Mouse (Mus musculus) heart, postnatal 36 days (tissue): Measurements from ENCODE around the gene Zfp74. TPM values are rescaled to one million over a fixed set of nuclear protein-coding genes. Genes with fewer than 3 reads are reported as not detected.
A peak's percentile ranks its signal among the peaks of the same experiment; 100 is the strongest.

Source experiments
- DNase-seq, 2 experiments: peaks; one replicate each; pipeline ENCODE4 v3.0.0; 2021 to 2022
- intact Hi-C: fragments of 180-260 bp; cut with DNase I; formaldehyde crosslinking; loops from one replicate; pipeline ENCODE4 v1.15.1; 2025
- total RNA-seq, 2 experiments: library from RNA; stranded (reverse); gene quantifications; 2 replicates each; pipeline ENCODE4 v1.2.3; 2021

Zfp74 gene
- total RNA-seq, 2 experiments from 2014 or later = 5.9 TPM

DNA sequence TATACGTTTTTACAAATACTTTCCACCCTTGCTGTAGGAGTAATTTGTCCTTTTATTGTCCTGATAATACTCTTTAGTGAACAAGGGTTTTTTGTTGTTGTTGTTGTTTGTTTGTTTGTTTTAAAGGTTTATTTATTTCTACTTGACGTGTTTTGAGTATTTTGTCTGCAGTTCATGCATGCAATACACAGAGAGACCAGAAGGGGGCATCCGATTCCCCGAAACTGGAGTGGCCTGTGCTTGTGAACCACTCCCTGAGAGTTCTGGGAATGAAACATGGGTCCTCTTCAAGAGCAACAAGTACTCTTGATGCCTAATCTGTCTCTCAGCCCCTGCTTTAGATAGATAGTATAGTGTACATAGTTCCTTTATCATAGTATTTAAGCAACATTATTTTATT lies 842 bp upstream of the Zfp74 start:
- DNase-seq = peak; percentile 26 to 53
- intact Hi-C loops = loop anchor here (2.0 to 5.0 kb wide), 3 partner anchors 28 to 137 kb away; partner anchors contain the start of genes Zfp383, Zfp568 and Zfp790

DNA sequence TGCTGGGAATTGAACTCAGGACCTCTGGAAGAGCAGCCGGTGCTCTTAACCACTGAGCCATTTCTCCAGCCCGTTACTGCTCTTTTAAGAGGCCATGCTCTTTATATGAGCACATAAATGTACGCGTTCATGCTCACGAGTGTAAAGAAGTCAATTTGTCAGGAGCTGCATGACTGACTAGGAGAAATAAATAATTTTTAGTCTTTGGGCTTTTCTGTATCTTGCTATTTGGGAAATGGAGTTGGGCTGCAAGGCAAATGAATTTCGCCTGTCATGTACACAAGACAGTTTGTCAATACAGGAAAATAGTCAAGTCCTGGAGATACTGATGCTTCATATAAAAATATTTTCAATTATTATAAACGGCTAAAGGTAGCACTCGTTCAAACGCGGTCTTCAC lies 803 bp downstream of the Zfp74 start:
- intact Hi-C loops = loop anchor here (5.0 kb wide), 1 partner anchor 136 kb away; the partner anchor contains the start of gene Zfp790
- DNase-seq = no peak

DNA sequence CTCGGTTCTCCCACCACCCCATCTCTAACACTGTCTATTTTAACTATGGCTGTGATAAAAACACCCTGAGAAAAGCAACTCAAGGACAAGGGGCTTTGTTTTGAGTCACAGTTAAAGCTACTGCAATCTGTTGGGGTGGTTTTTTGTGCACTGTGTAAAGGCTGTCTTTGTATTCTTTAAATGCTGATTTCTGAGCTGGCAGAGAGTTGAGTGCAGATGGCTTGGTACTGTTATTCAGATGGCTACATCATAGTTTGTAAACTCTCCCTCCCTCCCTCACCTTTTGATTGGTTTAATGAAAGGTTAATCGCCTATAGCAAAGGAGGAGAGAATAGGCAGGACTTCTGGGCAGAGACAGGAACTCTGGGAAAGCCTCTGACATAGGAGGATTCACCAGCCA lies 9.7 kb downstream of the Zfp74 start:
- intact Hi-C loops = no loop called here

DNA sequence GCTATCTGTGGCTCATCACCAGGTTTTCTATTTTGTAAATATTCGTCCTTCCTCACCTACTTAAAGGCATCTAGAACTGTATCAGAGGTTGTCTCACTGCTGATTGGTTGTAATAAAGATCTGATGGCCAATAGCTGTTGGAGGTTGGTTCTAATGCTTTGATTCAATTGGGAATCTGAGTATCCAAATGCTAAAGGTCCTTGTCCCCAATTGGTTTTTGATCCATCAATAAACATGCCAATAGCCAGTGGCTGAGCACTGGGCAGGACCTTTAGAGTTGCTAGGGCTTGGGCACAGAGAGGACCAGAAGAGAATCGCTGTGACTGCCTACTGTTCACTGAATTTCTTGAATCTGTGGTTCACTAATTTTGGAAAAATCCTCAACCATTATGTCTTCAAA lies 10.2 kb downstream of the Zfp74 start:
- no peak for DNase-seq
- intact Hi-C loops = no loop called here

More for the DNA sequence above, 9.7 kb downstream of the Zfp74 start:
- no peak for DNase-seq

DNA sequence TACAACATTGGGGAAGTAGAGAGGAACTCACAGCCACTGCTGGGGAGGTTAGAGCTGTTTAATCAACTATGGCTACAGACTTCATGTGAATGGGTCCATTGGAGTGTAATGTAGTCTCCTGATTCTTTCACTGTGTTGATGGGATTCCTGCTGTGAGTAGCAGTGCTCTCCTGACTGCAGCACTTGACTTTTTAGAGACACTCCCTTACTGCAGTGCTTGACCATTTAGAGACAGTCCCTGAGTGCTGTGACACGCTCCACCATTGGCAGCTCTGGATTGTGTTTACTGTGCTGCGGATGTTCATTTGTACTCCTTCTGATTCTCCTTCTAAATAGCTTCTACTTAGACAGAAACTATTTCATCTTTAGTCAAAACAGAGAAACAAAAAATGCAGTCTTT lies 11.1 kb downstream of the Zfp74 start:
- intact Hi-C loops = no loop called here
- DNase-seq = no peak

DNA sequence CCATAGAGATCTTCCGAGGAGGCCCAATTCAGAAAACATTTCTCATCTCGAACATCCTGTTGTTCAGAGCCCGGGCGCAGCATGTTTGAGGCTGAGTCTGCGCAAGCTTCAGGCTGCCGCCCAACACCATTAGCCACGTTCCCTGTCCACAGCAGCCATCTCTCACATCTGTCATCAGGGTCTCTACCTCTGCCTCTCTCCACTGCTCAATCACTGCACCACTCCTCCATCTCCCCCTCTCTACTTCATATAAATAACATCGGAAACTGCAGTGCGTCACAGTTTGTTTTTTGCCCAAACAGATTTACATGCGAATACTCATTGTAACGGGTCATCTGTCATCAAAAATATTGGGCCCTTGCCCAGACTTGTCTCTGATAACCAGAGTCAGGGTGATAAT lies 12.9 kb downstream of the Zfp74 start:
- intact Hi-C loops = no loop called here
- DNase-seq = no peak

DNA sequence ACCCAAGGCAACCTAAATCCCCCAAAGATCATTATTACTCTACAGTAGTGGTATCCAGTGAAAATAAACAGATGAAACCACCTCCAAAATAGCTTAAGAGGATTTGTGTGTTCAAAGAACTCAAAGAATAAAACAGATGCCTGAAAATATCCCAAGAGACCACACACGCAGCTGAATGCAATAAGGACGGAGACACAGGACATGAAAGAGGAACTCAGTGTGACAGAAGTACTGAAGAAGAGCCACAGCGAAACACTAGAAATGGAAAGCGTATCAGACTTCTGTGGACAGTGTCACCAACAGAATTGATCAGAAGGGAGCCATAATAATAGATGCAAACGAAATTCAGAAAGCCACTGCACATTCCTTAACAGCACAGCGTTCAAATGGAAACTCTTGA lies 15.0 kb downstream of the Zfp74 start:
- intact Hi-C loops = no loop called here
- DNase-seq = no peak

DNA sequence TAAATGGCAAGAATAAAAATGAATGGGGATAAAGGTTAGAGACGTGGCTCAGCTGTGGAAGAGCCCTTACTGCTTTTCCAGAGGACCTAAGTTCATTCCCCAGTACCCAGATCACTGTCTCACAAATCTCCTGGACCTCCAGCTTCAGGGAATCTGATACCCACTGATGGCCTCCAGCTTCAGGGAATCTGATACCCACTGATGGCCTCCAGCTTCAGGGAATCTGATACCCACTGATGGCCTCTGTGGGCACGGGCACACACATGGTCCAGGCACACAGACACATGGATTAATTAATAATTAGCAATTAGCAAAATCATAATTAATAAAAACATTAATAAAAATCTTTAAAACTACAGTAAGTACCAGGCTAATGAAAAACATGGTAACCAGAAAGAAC lies 31.1 kb downstream of the Zfp74 start:
- intact Hi-C loops = no loop called here
- no peak for DNase-seq

DNA sequence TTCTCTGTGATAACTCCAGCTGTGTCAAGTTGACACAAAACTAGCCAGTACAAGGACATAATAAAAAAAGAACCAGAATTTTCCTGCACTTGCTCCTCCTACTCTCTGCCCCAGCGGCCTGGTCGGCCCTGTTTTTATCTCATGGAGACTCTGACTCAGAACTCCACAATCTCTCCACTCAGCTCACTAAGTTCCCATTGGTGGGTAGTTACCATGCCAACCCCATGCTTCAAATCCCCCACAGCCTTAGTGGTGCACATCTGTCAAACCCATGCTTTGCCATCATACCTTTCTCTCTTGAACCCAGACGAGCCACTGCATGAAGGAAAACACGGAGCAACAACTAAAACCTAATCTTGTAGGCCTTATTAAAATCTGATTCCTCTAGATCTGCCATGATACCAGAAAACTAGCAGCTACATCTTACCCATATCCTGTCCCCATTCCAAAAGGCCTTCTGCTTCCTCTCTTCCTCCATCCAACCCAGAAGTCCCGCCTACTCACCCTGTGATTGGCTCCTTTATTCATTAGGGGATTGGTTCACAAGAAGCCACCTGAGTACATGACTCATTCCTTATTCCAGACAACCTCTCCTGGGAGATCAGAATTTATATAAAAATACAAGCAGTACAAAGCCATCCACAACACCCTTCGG lies 32.3 kb downstream of the Zfp74 start:
- DNase-seq = no peak
- intact Hi-C loops = no loop called here

DNA sequence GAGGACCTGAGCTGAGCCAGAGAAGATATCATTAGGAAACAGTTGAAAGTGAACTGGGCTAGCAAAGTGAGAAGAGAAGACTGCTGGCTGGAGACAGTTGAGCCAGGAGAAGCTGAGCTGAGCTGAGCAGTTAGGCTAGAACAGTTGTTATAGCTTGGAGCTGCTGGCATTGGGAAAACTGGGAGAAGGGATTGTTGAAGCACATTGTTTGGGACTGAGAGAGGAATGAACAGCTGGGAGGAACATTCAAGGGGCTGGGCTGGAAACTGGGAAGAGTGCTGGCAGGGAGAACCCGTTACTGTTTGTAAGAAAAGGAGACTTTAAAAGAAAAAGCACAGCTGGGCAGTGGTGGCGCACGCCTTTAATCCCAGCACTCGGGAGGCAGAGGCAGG lies 35.8 kb downstream of the Zfp74 start:
- intact Hi-C loops = no loop called here
- no peak for DNase-seq

DNA sequence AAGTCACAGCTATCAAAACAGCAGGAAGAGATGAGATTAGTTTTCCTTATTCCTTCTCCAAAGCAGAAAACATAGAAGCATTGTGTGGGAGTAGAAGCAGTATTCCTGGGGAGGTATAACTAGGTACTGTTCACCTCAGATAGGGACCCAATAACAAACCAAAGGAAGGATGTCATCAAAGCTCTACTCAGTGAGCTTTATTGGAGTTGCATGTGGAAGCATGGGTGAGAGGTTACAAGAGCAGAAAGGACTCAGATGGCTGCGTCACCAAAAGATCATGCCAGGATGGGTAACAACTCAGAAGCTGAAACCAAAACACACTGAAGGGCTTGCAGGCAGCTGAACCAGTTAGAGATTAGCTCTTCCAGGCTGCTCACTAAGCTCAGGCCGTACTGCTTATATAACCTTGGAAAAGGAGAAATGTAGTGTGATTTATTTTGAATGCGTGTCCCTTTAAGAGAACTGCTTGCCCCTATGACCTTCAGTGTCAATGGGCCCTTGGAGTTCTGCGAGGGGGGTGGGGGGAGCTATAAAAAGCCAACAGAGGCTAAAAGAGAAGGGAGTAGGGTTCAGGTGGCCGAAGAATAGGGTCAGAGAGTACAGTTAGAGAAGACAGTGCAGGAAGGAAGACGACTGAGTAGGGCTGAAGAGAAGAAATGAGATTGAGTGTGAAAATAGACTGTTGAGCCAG lies 36.4 kb downstream of the Zfp74 start:
- DNase-seq = no peak
- intact Hi-C loops = no loop called here

DNA sequence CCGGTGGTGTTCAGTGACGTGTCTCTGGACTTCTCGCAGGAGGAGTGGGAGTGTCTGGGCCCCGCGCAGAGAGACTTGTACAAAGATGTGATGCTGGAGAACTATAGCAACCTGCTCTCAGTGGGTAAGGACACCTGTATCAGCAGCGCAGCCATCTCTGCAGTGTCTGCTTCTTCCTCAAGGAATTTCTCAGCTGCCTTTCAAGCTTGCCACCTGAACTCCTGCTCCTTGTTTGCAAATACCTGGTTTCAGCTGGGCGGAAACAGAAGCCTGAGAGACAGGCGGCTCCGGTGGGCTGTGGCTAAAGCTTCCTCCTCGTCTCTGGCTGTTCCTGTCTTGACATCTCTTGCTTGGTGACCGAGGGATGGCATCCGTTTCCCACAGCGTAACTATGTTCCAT lies 41.7 kb downstream of the Zfp74 start:
- no peak for DNase-seq
- intact Hi-C loops = no loop called here

DNA sequence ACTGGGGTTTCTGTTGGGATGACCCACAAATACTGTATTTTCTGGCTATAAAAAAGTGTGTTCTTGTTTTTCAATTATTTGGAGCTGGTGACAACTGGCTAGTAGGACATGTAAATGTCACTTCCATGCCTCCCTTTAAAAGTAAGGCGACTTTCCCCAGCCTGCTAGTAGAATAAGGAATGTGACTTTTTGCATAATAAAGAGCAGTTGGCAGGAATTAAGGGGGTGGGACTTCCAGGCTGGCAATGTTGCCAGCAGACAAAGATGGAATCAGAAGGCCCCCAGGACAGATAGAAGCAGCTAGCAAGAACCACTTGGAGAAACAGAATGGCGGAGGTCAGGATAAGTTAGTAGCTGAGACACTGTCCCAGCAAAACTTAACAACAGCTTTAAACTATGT lies 43.6 kb downstream of the Zfp74 start:
- intact Hi-C loops = no loop called here
- no peak for DNase-seq

DNA sequence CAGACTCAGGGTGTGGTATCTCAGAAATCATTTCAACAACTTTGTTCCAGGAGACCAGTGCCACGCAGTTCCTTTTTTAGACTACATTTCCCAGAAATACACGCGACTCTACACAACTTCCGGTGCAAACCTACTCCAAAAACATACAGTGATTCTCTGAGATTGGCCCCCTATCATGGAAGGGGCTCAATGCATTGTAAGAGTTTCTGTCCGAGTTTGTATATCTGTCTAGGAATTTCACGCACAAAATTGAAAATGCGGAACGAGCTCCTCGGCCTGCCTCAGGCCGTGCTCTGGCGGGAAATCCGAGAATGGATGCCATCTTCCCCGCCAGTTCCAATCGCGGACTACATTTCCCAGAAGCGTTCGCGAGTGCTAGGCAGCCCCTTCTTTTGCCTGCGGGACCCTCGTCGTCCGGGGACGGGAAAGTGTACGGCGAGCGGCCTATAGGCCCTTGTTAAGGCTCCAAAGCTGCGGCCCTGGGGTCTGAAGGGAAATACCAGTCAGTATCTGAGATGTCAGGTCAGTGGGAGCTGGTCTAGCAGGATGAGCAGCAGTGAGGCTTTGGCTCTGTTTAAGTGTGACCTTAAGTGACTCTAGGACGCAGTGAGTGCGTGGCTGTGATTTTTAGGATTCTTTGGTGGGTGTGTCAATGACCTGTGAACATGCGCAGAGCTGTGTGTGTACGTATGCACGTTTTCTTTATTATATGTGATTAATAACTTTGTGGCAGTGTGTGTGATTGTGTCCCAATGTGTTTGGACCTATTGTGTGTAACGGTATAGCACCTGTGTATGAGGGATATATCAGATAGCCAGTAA lies 45.5 kb downstream of the Zfp74 start, which contains the start of gene Zfp383:
Zfp383 (plus strand) TSS at position 94 of the 821 bp plus-strand sequence.
- intact Hi-C loops = loop anchor here (2.0 kb wide), 3 partner anchors 46 to 74 kb away; partner anchors contain the start of genes Zfp420, Zfp568 and Zfp74
- peak; percentile 81 to 90 for DNase-seq

DNA sequence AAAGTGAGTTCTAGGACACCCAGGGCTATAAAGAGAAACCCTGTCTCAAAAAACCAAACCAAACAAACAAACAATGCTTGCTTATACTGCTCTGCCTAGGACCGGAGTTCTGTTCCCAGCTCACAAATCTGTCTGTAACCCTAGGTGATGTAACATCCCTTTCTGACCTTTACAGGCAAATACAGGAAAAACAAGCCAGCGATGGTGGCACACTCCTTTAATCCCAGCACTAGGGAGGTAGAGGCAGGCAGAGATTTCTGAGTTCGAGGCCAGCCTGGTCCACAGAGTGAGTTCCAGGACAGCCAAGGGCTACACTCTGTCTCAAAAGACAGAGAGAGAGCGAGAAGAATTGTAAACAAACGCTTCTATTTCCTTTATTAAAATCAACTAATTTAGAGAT lies 46.7 kb downstream of the Zfp74 start:
- intact Hi-C loops = loop anchor here (2.0 kb wide), 1 partner anchor 92 kb away; no protein-coding TSS in a partner anchor
- no peak for DNase-seq

DNA sequence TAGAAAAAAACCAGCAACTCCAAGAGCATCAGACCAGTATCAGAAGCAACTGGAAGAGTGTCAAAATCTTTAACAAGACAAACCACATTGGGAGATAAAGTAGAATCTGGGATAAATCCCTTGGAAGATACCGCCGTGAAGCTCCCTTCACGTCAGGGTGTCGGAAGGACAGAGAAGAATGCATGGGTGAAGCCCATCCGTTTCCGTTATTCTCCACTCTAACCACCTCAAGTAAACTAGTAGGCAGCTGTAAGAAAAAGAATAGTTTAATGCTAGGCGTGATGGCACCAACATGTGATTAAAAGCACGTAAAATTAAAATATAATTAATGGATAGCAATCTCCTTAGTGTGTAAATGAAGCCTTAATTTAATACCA lies 47.2 kb downstream of the Zfp74 start:
- intact Hi-C loops = loop anchor here (2.0 kb wide), 1 partner anchor 92 kb away; no protein-coding TSS in a partner anchor
- peak in 1 of 2 experiments; percentile 10 for DNase-seq

DNA sequence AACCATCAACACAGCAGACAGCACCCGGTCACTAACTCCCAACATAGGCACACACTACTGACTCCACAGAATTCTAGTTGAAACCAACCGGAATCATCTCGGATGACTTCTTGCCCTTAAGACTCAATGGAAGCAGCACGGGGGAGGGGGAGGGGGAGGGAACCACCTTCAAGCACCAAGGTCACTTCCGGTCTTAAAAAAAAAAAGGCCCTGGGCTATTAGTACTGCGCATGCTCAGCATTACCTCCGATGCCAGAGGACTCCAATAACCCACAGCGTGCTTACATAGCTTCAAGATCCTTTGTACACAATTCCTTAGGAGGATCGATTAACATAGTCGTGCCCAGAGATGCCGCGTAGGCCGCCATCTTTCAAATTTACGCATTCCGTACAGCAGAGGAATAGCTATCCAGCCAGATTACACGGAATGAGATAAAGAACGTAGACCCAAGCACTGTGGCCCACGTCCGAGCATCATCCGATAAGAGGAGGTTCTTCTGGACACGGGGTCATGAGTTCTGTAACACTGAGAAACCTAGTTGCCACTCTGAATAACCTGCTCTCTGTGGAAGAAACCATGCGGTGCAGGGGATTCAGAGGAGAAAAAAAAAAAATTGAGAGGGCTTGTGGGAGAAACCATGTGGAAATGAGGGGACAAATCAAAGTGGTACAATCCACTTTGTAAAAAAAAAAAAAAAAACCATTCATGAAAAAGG lies 47.8 kb downstream of the Zfp74 start, which contains the start of gene Zfp27:
Zfp27 (minus strand) TSS at position 607 of the 716 bp plus-strand sequence.
- peak; percentile 43 to 62 for DNase-seq
- intact Hi-C loops = loop anchor here (2.0 kb wide), 1 partner anchor 91 kb away; no protein-coding TSS in a partner anchor

DNA sequence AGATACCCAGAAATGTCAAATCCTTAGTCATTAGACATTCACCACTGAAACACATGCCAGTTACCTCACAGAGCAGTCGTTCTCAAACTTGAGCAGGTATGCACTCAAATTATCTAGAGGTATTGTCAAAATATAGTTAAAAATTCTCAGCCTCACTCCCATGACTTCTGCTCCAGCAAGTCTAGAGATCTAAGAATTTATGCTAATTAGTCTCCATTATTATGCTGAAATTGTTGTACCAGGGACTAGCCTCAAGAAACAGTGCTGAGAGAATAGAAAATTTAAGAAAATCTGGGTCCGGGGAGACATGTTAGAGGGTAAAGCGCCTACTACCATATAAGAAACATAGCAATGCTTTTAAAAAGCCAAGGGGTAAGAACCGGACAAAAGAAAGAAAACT lies 49.8 kb downstream of the Zfp74 start:
- no peak for DNase-seq
- intact Hi-C loops = no loop called here

DNA sequence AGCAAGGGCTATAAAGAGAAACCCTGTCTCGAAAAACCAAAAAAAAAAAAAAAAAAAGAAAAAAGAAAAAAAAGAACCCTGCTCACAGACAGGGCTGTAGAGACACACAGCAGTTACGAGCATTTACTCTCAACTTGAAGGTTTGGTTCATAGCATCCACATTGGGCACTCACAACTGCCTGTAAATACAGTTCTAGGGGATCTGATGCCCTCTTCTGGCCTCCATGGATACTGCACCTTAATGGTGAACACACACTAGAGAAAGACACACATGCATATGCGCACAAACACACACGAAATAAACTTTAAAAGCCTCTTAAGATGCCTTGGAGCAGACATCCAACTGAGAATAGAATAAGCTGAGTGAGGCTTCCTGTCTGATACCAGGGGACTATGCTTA lies 55.5 kb downstream of the Zfp74 start:
- no peak for DNase-seq
- intact Hi-C loops = no loop called here

DNA sequence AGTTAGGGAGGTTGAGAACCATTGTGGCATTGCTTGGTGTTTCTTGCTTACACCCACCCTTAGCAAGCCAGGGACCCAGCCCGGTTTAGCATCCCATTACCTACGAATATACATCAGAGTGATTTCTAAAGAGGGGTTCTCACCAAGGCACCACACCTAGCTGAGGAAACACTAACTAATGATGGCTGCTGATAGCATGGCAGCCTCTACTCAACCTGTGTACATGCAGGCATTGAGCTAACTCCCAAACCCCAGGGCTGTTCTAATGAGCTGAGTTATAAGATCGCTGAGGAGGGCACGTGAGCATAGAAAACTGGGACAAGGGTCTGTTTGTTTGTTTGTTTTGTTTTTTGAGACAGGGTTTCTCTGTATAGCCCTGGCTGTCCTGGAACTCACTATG lies 61.1 kb downstream of the Zfp74 start:
- intact Hi-C loops = no loop called here
- DNase-seq = no peak
